Mouse (Mus musculus) CH12.LX (cell line): ENCODE results near the gene Tmem229b. TPM values are rescaled to one million over a fixed set of nuclear protein-coding genes. Genes with fewer than 3 reads are reported as not detected.

Source experiments
- DNase-seq: peaks from one replicate; pipeline ENCODE4 v3.0.0-alpha.2; 2013; ENCODE audit errors: extremely low read depth
- H3K27ac ChIP-seq: 2 replicates; pipeline ENCODE4 v1.5.1; 2012; ENCODE audit warnings: low read depth, mild to moderate bottlenecking, control low read depth, moderate library complexity; ENCODE audit not compliant: insufficient read depth
- H3K27me3 ChIP-seq: replicated peaks from 2 replicates; pipeline ENCODE3; 2012; ENCODE audit warnings: inconsistent platforms
- H3K36me3 ChIP-seq, 2 experiments: replicated peaks in 1 of 2; 2 replicates each; pipeline versions ENCODE3 to v1.6.1; 2012; ENCODE audit warnings: inconsistent platforms in 1 of 2, low read length in 1 of 2, mild to moderate bottlenecking in 1 of 2, mixed read lengths in 1 of 2, moderate library complexity in 1 of 2; ENCODE audit not compliant: control insufficient read depth in 1 of 2, insufficient read depth in 1 of 2
- H3K4me1 ChIP-seq, 2 experiments: 2 replicates each; pipeline ENCODE4 v1.6.1; 2012; ENCODE audit warnings: inconsistent platforms in 1 of 2, moderate library complexity in 1 of 2; ENCODE audit not compliant: insufficient read depth in 2 of 2, control insufficient read depth in 1 of 2
- H3K4me2 ChIP-seq: 2 replicates; pipeline ENCODE4 v1.6.1; 2012; ENCODE audit warnings: low read depth, mild to moderate bottlenecking, control low read depth; ENCODE audit not compliant: poor library complexity, insufficient read depth, severe bottlenecking
- H3K4me3 ChIP-seq, 3 experiments: fragments of 150-350 bp in 1 of 3; sonication (generic) in 1 of 3; replicated peaks in 1 of 3; 2 replicates each; pipeline versions ENCODE3 to v1.5.1; 2011 to 2012; ENCODE audit warnings: low read depth in 2 of 3, low read length in 2 of 3, mild to moderate bottlenecking in 2 of 3, moderate library complexity in 2 of 3, control low read depth in 1 of 3, improper control_type of control experiment in 1 of 3, inconsistent platforms in 1 of 3, mixed read lengths in 1 of 3; ENCODE audit not compliant: poor library complexity in 1 of 3
- H3K79me2 ChIP-seq: replicated peaks from 2 replicates; pipeline ENCODE4 v1.6.1; 2012; ENCODE audit warnings: mild to moderate bottlenecking, moderate library complexity; ENCODE audit not compliant: control insufficient read depth, poor library complexity, insufficient read depth, severe bottlenecking; ENCODE audit errors: extremely low read depth
- H3K9ac ChIP-seq: 2 replicates; pipeline ENCODE4 v1.6.1; 2012; ENCODE audit warnings: low read depth, mild to moderate bottlenecking, control low read depth, moderate library complexity; ENCODE audit not compliant: insufficient read depth
- H3K9me3 ChIP-seq: replicated peaks from 2 replicates; pipeline ENCODE3; 2012; ENCODE audit warnings: low read length, inconsistent platforms, mixed read lengths
- BHLHE40 ChIP-seq: IDR thresholded peaks from 2 replicates; pipeline ENCODE4 v1.6.1; 2011; ENCODE audit warnings: mild to moderate bottlenecking, low read depth, low read length, improper control_type of control experiment
- E2F4 ChIP-seq: IDR thresholded peaks from 2 replicates; pipeline ENCODE4 v1.6.1; 2011; ENCODE audit warnings: low read depth, low read length, improper control_type of control experiment; ENCODE audit not compliant: insufficient replicate concordance
- ELF1 ChIP-seq: IDR thresholded peaks from 2 replicates; pipeline ENCODE4 v1.6.1; 2014; ENCODE audit warnings: low read depth, mild to moderate bottlenecking, inconsistent platforms, low read length, improper control_type of control experiment
- EP300 ChIP-seq: IDR thresholded peaks from 2 replicates; pipeline ENCODE4 v1.6.1; 2011; ENCODE audit warnings: low read length, improper control_type of control experiment
- HCFC1 ChIP-seq: IDR thresholded peaks from 2 replicates; pipeline ENCODE4 v1.6.1; 2012; ENCODE audit warnings: low read depth, mild to moderate bottlenecking, inconsistent platforms, low read length, improper control_type of control experiment
- JUN ChIP-seq: IDR thresholded peaks from 2 replicates; pipeline ENCODE4 v1.6.1; 2011; ENCODE audit warnings: low read depth, mild to moderate bottlenecking, low read length, improper control_type of control experiment, moderate library complexity; ENCODE audit not compliant: insufficient read depth
- JUND ChIP-seq: conservative IDR thresholded peaks from 2 replicates; pipeline ENCODE4 v1.6.1; 2011; ENCODE audit warnings: low read depth, low read length, improper control_type of control experiment
- KAT2A ChIP-seq: IDR thresholded peaks from 2 replicates; pipeline ENCODE4 v1.6.1; 2012; ENCODE audit warnings: low read length, improper control_type of control experiment, inconsistent platforms; ENCODE audit not compliant: insufficient replicate concordance
- MAX ChIP-seq: IDR thresholded peaks from 2 replicates; pipeline ENCODE4 v1.6.1; 2011; ENCODE audit warnings: low read length, improper control_type of control experiment
- MEF2A ChIP-seq: IDR thresholded peaks from 2 replicates; pipeline ENCODE4 v1.6.1; 2014; ENCODE audit warnings: low read depth, mild to moderate bottlenecking, inconsistent platforms, low read length, improper control_type of control experiment, borderline replicate concordance
- NELFE ChIP-seq: IDR thresholded peaks from 2 replicates; pipeline ENCODE4 v1.6.1; 2011; ENCODE audit warnings: low read depth, low read length, improper control_type of control experiment
- NRF1 ChIP-seq: IDR thresholded peaks from 2 replicates; pipeline ENCODE4 v1.6.1; 2014; ENCODE audit warnings: low read depth, mild to moderate bottlenecking, inconsistent platforms, low read length, improper control_type of control experiment, moderate library complexity
- PAX5 ChIP-seq: IDR thresholded peaks from 2 replicates; pipeline ENCODE4 v1.6.1; 2012; ENCODE audit warnings: low read length, inconsistent platforms, mixed read lengths
- POLR2A ChIP-seq: IDR thresholded peaks from 2 replicates; pipeline ENCODE4 v1.6.1; 2011; ENCODE audit warnings: low read depth, mild to moderate bottlenecking, improper control_type of control experiment, low read length
- POLR2AphosphoS2 ChIP-seq: IDR thresholded peaks from 2 replicates; pipeline ENCODE4 v1.6.1; 2011; ENCODE audit warnings: low read depth, low read length, improper control_type of control experiment
- RAD21 ChIP-seq: IDR thresholded peaks from 2 replicates; pipeline ENCODE4 v1.6.1; 2011; ENCODE audit warnings: low read depth, mild to moderate bottlenecking, low read length, improper control_type of control experiment, moderate library complexity
- RCOR1 ChIP-seq: conservative IDR thresholded peaks from 2 replicates; pipeline ENCODE4 v1.6.1; 2012; ENCODE audit warnings: low read depth, mild to moderate bottlenecking, inconsistent platforms, low read length, improper control_type of control experiment
- SIN3A ChIP-seq: IDR thresholded peaks from 2 replicates; pipeline ENCODE4 v1.6.1; 2012; ENCODE audit warnings: low read length, improper control_type of control experiment, inconsistent platforms
- TBP ChIP-seq: conservative IDR thresholded peaks from 2 replicates; pipeline ENCODE4 v1.6.1; 2011; ENCODE audit warnings: low read depth, low read length, improper control_type of control experiment
- UBTF ChIP-seq: IDR thresholded peaks from 2 replicates; pipeline ENCODE4 v1.6.1; 2012; ENCODE audit warnings: low read depth, mild to moderate bottlenecking, inconsistent platforms, low read length, improper control_type of control experiment, moderate library complexity
- USF1 ChIP-seq: IDR thresholded peaks from 2 replicates; pipeline ENCODE4 v1.6.1; 2014; ENCODE audit warnings: low read depth, mild to moderate bottlenecking, inconsistent platforms, low read length, improper control_type of control experiment
- USF2 ChIP-seq: conservative IDR thresholded peaks from 2 replicates; pipeline ENCODE4 v1.6.1; 2011; ENCODE audit warnings: low read depth, low read length, improper control_type of control experiment
- ZC3H11A ChIP-seq: IDR thresholded peaks from 2 replicates; pipeline ENCODE4 v1.6.1; 2012; ENCODE audit warnings: low read depth, mild to moderate bottlenecking, inconsistent platforms, low read length, improper control_type of control experiment
- ZKSCAN1 ChIP-seq: IDR thresholded peaks from 2 replicates; pipeline ENCODE4 v1.6.1; 2012; ENCODE audit warnings: low read depth, inconsistent platforms, low read length, improper control_type of control experiment, borderline replicate concordance
- ZMIZ1 ChIP-seq: IDR thresholded peaks from 2 replicates; pipeline ENCODE4 v1.6.1; 2012; ENCODE audit warnings: low read depth, mild to moderate bottlenecking, inconsistent platforms, low read length, improper control_type of control experiment
- ZNF384 ChIP-seq: IDR thresholded peaks from 2 replicates; pipeline ENCODE4 v1.6.1; 2012; ENCODE audit warnings: low read depth, low read length, improper control_type of control experiment, inconsistent platforms
- dilution Hi-C: fragments of 300-500 bp; cut with MboI; formaldehyde crosslinking; loops from 2 replicates; pipeline ENCODE4 v1.14.3; 2020; ENCODE audit warnings: low sequenced_read_pairs; ENCODE audit not compliant: extremely low pct_unique_long_range_greater_than_20kb, extremely low pct_ligation_motif_present
- in situ Hi-C: fragments of 300-500 bp; cut with MboI; formaldehyde crosslinking; loops from 3 replicates; pipeline ENCODE4 v1.14.3; 2019; ENCODE audit warnings: low sequenced_read_pairs, low pct_ligation_motif_present, low pct_unique_long_range_greater_than_20kb, mixed read lengths
- polyA plus RNA-seq: library from polyadenylated mRNA; unstranded; fragments of >175 nt; gene quantifications from 2 replicates; pipeline ENCODE4 v1.2.1, GENCODE M21; 2012; ENCODE audit warnings: low read depth; ENCODE audit not compliant: insufficient read length
- total RNA-seq, 2 experiments: library from RNA; depleted of rRNA; stranded (reverse); fragments of 300-350 nt in 1 of 2; fragments of >200 nt in 1 of 2; gene quantifications; 2 replicates each; pipeline ENCODE4 v1.2.3; 2012 to 2014

The Tmem229b gene
- total and polyA plus RNA-seq, 3 experiments: 41.7 to 129 (median 66.5) TPM

DNA sequence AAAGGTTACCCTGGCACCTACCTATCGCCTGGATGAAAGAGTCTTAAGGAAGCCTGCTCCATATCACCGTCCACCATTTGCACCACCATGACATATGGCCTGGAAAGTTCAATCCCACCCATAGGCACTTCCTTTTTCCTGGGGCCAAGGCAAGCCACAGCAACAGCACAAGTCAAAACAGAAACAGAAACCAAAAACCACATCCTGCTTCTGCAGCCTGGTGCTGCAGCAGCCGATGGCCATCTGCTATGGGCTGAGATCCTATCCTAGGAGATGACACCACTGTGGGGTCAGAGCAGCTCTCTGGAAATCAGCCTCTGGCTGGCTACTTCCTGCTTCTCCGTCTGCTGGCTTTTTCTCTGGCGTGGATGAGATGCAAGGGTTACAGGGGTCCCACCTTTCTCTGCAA, 26.7 kb downstream of the Tmem229b start (continued):
- TF ChIP-seq JUND (peak; percentile 48; the same call in 1 of the 2 replicates), KAT2A (0 out of 2 replicates have a peak, but pooled peaks have one; percentile 22), E2F4 (no peak), TBP (peak; percentile 57; the same call in 1 of the 2 replicates), RCOR1 (peak; percentile 95), PAX5 (no peak), ZC3H11A (no peak), MEF2A (peak; percentile 94), BHLHE40 (peak; percentile 83), ELF1 (peak; percentile 86), HCFC1 (peak; percentile 51), MAX (peak; percentile 78; the same call in 1 of the 2 replicates), ZKSCAN1 (no peak), ZMIZ1 (peak; percentile 76; the same call in 1 of the 2 replicates), NRF1 (peak; percentile 46; the same call in 1 of the 2 replicates), NELFE (peak; percentile 73), RAD21 (no peak; the same call in 1 of the 2 replicates), JUN (peak; percentile 84), USF2 (no peak), POLR2AphosphoS2 (no peak), UBTF (no peak)

DNA sequence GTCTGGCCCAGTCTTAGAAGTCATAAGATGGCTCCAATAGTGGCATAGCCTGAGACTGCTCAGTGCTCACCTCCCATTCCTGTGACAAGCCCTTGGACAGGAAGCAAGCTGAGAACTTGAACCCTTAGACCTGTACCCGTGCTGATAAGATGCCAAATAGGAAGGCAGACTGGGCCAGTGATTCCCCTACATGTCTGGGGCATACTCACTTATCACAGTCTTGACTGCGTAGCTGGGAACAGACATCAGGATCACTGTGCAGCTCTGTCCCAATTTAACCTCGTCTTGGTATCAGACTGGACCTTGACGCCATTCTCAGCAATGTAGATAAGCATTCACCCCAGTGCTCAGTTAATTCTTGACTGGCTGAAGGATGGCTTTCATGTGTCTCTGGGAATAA, 29.9 kb downstream of the Tmem229b start:
- no peak for DNase-seq
- H3K27me3 ChIP-seq: no peaks in the 10 kb centered on the region
- peak overlapping the region in 1 of 3 experiments; percentile 6 for H3K4me3 ChIP-seq
- H3K9ac ChIP-seq: no peak overlapping the region
- H3K4me2 ChIP-seq: peak overlapping the region; percentile 25
- dilution Hi-C loops: no loop called here
- H3K9me3 ChIP-seq: no peaks in the 10 kb centered on the region
- H3K27ac ChIP-seq: no peak overlapping the region
- peaks cover 29 to 72% of the 10 kb centered on the region in 2 experiments for H3K4me1 ChIP-seq
- peaks cover 9% of the 10 kb centered on the region; the same call in 1 of the 2 replicates for H3K79me2 ChIP-seq
- in situ Hi-C loops: loop anchor here (5.0 kb wide), 1 partner anchor 55 kb away; no protein-coding TSS in a partner anchor
- H3K36me3 ChIP-seq: peaks cover 32 to 45% of the 10 kb centered on the region in 2 experiments
- no peak for TF ChIP-seq ZMIZ1
- TF ChIP-seq USF1: no peak
- TF ChIP-seq EP300: no peak
- no peak for TF ChIP-seq ZKSCAN1
- no peak for TF ChIP-seq PAX5
- no peak for TF ChIP-seq ZNF384
- TF ChIP-seq RCOR1: no peak
- no peak for TF ChIP-seq HCFC1
- no peak for TF ChIP-seq POLR2A
- TF ChIP-seq SIN3A: no peak
- TF ChIP-seq ZC3H11A: no peak
